Mouse (Mus musculus) lung, postnatal 0 days (tissue): ENCODE measurements at regions not wholly inside any gene's neighbourhood (a gene's known extent, or its start where the extent isn't known, plus 50 kb on each side); places are given as distances from the start of the nearest gene placed in this dataset.
"Not testable (repeated sequence)": the region's sequence is repeated elsewhere in the genome, so short reads cannot be mapped to it uniquely, and the experiment has no call there.

Source experiments
- ATAC-seq: fragments of 200-750 bp; cut with Nextera tagmentation; 2 replicates; pipeline ENCODE4 v1.8.0; 2017; ENCODE audit warnings: moderate library complexity
- DNase-seq: peaks from one replicate; pipeline ENCODE4 v3.0.0-alpha.2; 2016; ENCODE audit warnings: low spot score
- H3K27ac ChIP-seq: fragments of 300-500 bp; sonication (generic); 2 replicates; pipeline ENCODE4 v1.5.1; 2014; ENCODE audit warnings: antibody characterized with exemption, mild to moderate bottlenecking, low read length, mixed read lengths
- H3K27me3 ChIP-seq: fragments of 300-500 bp; sonication (generic); replicated peaks from 2 replicates; pipeline ENCODE4 v1.6.1; 2014; ENCODE audit warnings: low read length, mixed read lengths; ENCODE audit not compliant: insufficient read depth
- H3K36me3 ChIP-seq: fragments of 300-500 bp; sonication (generic); 2 replicates; pipeline ENCODE4 v1.6.1; 2014; ENCODE audit warnings: low read length, mixed read lengths; ENCODE audit not compliant: insufficient read depth
- H3K4me1 ChIP-seq: fragments of 300-500 bp; sonication (generic); 2 replicates; pipeline ENCODE4 v1.6.1; 2014; ENCODE audit warnings: antibody characterized with exemption, low read depth, low read length, mixed read lengths; ENCODE audit not compliant: insufficient read depth
- H3K4me2 ChIP-seq: fragments of 300-500 bp; sonication (generic); replicated peaks from 2 replicates; pipeline ENCODE4 v1.6.1; 2014; ENCODE audit warnings: low read depth, mild to moderate bottlenecking, low read length, moderate library complexity, mixed read lengths
- H3K4me3 ChIP-seq: fragments of 300-500 bp; sonication (generic); 2 replicates; pipeline ENCODE4 v1.5.1; 2014; ENCODE audit warnings: low read depth, low read length
- H3K9ac ChIP-seq: fragments of 300-500 bp; sonication (generic); replicated peaks from 2 replicates; pipeline ENCODE4 v1.6.1; 2014; ENCODE audit warnings: low read depth, mild to moderate bottlenecking
- H3K9me3 ChIP-seq: fragments of 300-500 bp; sonication (generic); 2 replicates; pipeline ENCODE4 v1.6.1; 2016; ENCODE audit warnings: low read length, mixed read lengths
- CTCF ChIP-seq: IDR thresholded peaks from 2 replicates; pipeline ENCODE4 v1.5.1; 2016; ENCODE audit warnings: antibody characterized with exemption, mild to moderate bottlenecking
- EP300 ChIP-seq: IDR thresholded peaks from 2 replicates; pipeline ENCODE4 v1.6.1; 2016; ENCODE audit warnings: antibody characterized with exemption, mild to moderate bottlenecking, control low read depth
- WGBS: fragments of 180-500 bp; shearing (Covaris S2); extraction: QIAGEN DNeasy Blood & Tissue Kit; methylation state at CpG from one replicate; pipeline ENCODE4 v1.1.7; 2014; 5-methylcytosine and 5-hydroxymethylcytosine counted together

DNA sequence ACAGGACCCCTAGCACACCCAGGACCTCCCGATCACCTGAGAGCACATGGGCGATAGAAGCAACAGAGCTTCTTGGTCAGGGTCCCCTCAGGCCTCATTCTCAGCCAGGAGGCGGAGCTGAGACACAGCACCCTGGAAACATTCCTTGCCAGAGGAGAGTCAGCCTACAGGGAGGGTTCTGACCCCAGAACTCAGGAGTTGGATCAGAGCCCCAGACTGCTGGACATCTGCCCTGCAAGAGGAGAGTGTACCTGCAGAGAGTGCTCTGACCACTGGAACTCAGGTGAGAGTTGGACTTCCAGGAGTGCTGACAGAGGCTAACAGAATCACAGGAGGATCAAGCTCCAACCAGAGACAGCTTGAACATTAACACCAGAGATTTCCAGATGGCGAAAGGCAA lies 76.1 kb downstream of the Gpr85 start:
- H3K27me3 ChIP-seq, H3K4me1 ChIP-seq, H3K36me3 ChIP-seq, H3K4me3 ChIP-seq, ATAC-seq, H3K9ac ChIP-seq, H3K9me3 ChIP-seq, DNase-seq, H3K4me2 ChIP-seq, H3K27ac ChIP-seq: not testable (repeated sequence)
- WGBS = 89% methylated on average over 4 of the region's 4 CpGs

DNA sequence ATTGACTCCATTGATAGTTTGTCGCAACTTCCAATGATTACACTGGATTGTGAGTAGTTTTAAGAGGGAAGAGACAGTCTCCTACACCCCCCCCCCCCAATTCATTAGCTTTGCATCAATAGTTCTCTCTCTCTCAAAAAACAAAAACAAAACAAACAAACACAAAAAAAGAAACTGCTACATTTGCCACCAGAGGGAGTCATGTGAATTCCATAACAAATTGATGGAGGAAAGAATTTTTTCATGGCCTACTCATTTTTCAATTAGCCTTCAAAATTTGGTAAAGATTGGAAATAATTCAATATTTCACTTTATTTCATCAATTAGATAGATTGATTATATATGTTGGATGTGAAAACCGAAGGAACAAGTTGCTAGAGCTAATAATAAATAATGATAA lies 80.3 kb downstream of the Gpr85 start:
- no peak overlapping the region for H3K4me3 ChIP-seq
- H3K4me1 ChIP-seq = no peaks in the 10 kb centered on the region
- ATAC-seq (no peak), DNase-seq (peak; percentile 4)
- H3K27me3 ChIP-seq = no peaks in the 10 kb centered on the region
- no peak for TF ChIP-seq EP300
- no peak for TF ChIP-seq CTCF
- WGBS = 75% methylated on average over 2 of the region's 2 CpGs
- H3K9me3 ChIP-seq = no peaks in the 10 kb centered on the region
- no peak overlapping the region for H3K27ac ChIP-seq
- H3K36me3 ChIP-seq = no peaks in the 10 kb centered on the region
- H3K9ac ChIP-seq = no peak overlapping the region
- no peak overlapping the region for H3K4me2 ChIP-seq

DNA sequence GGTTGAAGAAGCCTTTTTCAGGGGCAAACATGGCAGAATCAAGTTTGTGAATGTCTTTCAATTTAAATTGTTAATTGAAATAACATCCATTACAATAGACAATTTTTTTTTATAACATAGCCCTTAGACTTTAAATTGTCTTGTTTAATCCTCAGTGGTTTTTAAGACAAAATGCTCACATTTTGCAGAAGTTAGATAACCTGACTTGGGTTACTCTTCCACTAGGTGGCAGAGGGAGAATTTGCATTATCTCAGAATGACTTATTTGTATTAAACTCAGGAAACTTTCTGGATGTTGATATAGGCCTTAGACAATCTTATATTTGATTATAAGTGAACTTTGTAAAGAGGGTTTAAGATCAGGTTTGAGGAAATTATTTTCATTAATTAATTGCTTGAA lies 80.8 kb downstream of the Gpr85 start:
- H3K27ac ChIP-seq = no peak overlapping the region
- H3K9ac ChIP-seq = no peak overlapping the region
- ATAC-seq (no peak), DNase-seq (peak; percentile 24)
- H3K4me3 ChIP-seq = no peak overlapping the region
- no peaks in the 10 kb centered on the region for H3K9me3 ChIP-seq
- H3K4me1 ChIP-seq = no peaks in the 10 kb centered on the region
- TF ChIP-seq CTCF (peak; percentile 51), EP300 (no peak)
- no peak overlapping the region for H3K4me2 ChIP-seq
- H3K36me3 ChIP-seq = no peaks in the 10 kb centered on the region
- H3K27me3 ChIP-seq = no peaks in the 10 kb centered on the region

DNA sequence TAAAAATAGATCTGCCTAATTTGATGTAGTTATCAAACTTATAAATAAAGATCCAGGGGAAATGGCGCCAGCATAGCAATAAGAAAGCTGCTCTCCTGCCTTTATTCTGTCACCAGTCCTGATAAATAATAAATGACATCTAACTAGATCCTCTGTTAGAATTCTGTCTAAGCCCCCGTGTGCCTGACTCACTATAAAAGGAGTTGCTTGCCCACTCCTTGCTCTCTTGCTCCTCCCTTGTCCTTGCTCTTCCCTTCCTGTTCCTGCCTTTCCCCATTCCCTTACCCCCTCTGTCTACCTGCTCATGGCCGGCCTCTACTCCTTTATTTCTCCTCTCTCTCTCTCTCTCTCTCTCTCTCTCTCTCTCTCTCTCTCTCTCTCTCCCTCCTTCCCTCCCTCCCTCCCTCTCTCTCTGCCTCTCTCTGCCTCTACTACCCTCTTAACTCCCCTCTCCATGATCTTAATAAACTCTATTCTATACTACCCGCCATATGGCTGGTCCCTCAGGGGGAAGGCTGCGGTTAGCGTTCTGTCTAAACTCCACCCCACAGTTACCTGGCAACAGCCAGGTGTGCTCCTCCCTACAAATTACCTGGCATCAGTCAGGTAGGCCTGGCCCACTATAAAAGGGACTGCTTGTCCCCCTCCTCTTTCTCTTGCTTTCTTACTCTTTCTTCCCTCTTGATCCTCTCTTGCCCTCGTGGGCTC lies 71.3 kb upstream of the Bmt2 start:
- TF ChIP-seq EP300 (no peak), CTCF (no peak)
- no peak overlapping the region for H3K27ac ChIP-seq
- H3K27me3 ChIP-seq = no peaks in the 10 kb centered on the region
- H3K4me2 ChIP-seq = no peak overlapping the region
- WGBS = 52% methylated on average over 7 of the region's 7 CpGs
- H3K4me3 ChIP-seq = no peak overlapping the region
- DNase-seq (no peak), ATAC-seq (no peak)
- H3K9me3 ChIP-seq = no peaks in the 10 kb centered on the region
- H3K4me1 ChIP-seq = no peaks in the 10 kb centered on the region
- H3K36me3 ChIP-seq = no peaks in the 10 kb centered on the region
- no peak overlapping the region for H3K9ac ChIP-seq

DNA sequence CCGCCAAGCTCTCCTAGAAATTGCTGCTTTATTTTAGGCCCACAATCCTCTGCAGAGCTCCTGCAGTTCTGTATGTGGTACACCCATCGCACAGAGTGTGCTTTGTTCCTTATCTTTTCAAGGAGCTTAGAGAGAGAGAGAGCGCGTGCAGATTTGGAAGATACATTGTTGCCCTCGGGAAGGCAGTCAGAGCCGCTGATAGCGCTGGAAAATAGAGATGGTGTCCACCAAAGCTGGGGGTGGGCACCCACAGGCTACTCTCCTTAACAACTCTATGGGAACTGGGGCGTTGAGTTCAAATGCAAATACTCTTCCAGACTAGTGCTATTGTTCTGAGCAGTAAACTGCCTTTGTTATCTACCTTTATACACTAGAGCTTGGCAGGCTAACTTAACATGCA lies 70.2 kb upstream of the Bmt2 start:
- H3K27me3 ChIP-seq = no peaks in the 10 kb centered on the region
- no peak overlapping the region for H3K9ac ChIP-seq
- WGBS = 26% methylated on average over 8 of the region's 8 CpGs
- no peak overlapping the region for H3K4me2 ChIP-seq
- no peak overlapping the region for H3K27ac ChIP-seq
- no peaks in the 10 kb centered on the region for H3K9me3 ChIP-seq
- no peak overlapping the region for H3K4me3 ChIP-seq
- H3K4me1 ChIP-seq = no peaks in the 10 kb centered on the region
- ATAC-seq (no peak), DNase-seq (no peak)
- H3K36me3 ChIP-seq = no peaks in the 10 kb centered on the region
- no peak for TF ChIP-seq CTCF
- no peak for TF ChIP-seq EP300

DNA sequence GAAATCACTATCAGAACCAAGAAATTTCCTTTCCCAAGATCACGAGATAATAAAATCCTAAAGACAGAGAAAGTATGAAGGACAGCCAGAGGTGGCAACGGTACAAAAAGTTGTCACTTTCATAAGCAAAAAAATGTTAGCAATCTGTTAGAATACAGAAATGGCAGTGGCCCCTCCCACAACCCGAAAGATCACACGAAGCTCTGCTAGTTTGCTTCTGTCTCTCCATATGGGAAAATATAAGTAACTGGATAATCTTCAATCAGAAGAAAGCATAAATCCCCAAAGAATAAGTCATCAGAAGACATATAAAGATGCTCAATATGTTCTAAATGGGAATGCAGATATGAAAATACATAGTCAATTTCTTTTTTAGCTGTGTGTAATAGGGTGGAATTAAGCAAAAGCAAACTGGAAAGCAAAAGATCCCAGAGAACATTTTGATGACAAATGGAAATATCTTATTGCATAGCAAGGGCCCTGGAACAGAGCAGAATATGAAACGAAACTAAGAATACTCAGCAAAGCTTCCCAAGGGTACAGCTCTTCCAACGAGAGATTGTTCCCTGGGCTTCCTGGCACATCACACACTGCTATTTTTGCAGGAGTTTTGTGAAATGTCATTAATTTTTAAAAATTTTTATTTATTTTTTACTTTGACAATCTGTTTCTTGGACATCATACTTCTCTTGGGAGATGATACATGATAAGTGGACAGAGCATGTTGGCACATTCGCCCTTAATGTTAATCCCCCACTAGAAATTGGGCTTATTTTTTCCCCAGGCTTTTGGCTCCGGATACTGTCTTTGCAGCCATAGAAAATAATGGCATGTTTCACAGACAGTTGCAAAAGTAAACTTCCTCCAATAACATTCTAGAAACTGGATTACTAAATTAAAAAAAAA lies 69.1 kb upstream of the Bmt2 start:
- no peak overlapping the region for H3K27ac ChIP-seq
- no peak for TF ChIP-seq CTCF
- no peak for TF ChIP-seq EP300
- H3K27me3 ChIP-seq = no peaks in the 10 kb centered on the region
- H3K36me3 ChIP-seq = no peaks in the 10 kb centered on the region
- no peak overlapping the region for H3K4me2 ChIP-seq
- ATAC-seq (no peak), DNase-seq (no peak)
- 73% methylated on average over 8 of the region's 8 CpGs for WGBS
- no peaks in the 10 kb centered on the region for H3K9me3 ChIP-seq
- no peak overlapping the region for H3K4me3 ChIP-seq
- H3K4me1 ChIP-seq = no peaks in the 10 kb centered on the region
- H3K9ac ChIP-seq = no peak overlapping the region
